Mouse (Mus musculus) megakaryocyte, embryonic 14.5 days (primary cell): ENCODE data around the gene Pnisr.

ENCODE experiments used
- FLI1 ChIP-seq: IDR thresholded peaks from 2 replicates; pipeline ENCODE4 v1.6.1; 2012; ENCODE audit warnings: low read length, inconsistent platforms, mixed read lengths
- GATA1 ChIP-seq: IDR thresholded peaks from 3 replicates; pipeline ENCODE4 v1.6.1; 2012; ENCODE audit warnings: mixed read lengths, low read length, inconsistent platforms, borderline replicate concordance

GRCm38 (mm10) chr4:21801620-21802019 lies 45.8 kb upstream of the Pnisr start:
- TF ChIP-seq FLI1 (no peak), GATA1 (no peak)
